Mouse (Mus musculus): ENCODE results near the gene Sdr42e1. TPM values are rescaled to one million over a fixed set of nuclear protein-coding genes. Genes with fewer than 3 reads are reported as not detected.

Sdr42e1 gene
- total RNA-seq, 1 experiment from 2014 or later: 1.0 TPM

GRCm38 (mm10) chr8:117670461-117670860 lies 3.0 kb downstream of the Sdr42e1 start:
- no peak for ATAC-seq (ENCODE audit: extremely low read depth, insufficient number of reproducible peaks, low FRiP score, poor library complexity, severe bottlenecking)

GRCm38 (mm10) chr8:117667349-117668124 lies 6.0 kb downstream of the Sdr42e1 start:
- no peak for ATAC-seq (ENCODE audit: extremely low read depth, insufficient number of reproducible peaks, low FRiP score, poor library complexity, severe bottlenecking)

GRCm38 (mm10) chr8:117660358-117661031 lies 13.0 kb downstream of the Sdr42e1 start:
- no peak for ATAC-seq (ENCODE audit: extremely low read depth, insufficient number of reproducible peaks, low FRiP score, poor library complexity, severe bottlenecking)

- ATAC-seq (ENCODE audit: extremely low read depth, insufficient number of reproducible peaks, low FRiP score, poor library complexity, severe bottlenecking): no peak
Measured at GRCm38 (mm10) chr8:117658990-117659389, 14.5 kb downstream of the Sdr42e1 start.

GRCm38 (mm10) chr8:117652318-117652717 lies 21.2 kb downstream of the Sdr42e1 start:
- ATAC-seq (ENCODE audit: extremely low read depth, insufficient number of reproducible peaks, low FRiP score, poor library complexity, severe bottlenecking): no peak

- no peak for ATAC-seq (ENCODE audit: extremely low read depth, insufficient number of reproducible peaks, low FRiP score, poor library complexity, severe bottlenecking)
Measured at GRCm38 (mm10) chr8:117646440-117646839, 27.0 kb downstream of the Sdr42e1 start.

- ATAC-seq (ENCODE audit: extremely low read depth, insufficient number of reproducible peaks, low FRiP score, poor library complexity, severe bottlenecking): no peak
Measured at GRCm38 (mm10) chr8:117646020-117646419, 27.5 kb downstream of the Sdr42e1 start.

- no peak for ATAC-seq (ENCODE audit: extremely low read depth, insufficient number of reproducible peaks, low FRiP score, poor library complexity, severe bottlenecking)
Measured at GRCm38 (mm10) chr8:117645486-117645885, 28.0 kb downstream of the Sdr42e1 start.

- ATAC-seq (ENCODE audit: extremely low read depth, insufficient number of reproducible peaks, low FRiP score, poor library complexity, severe bottlenecking): no peak
Measured at GRCm38 (mm10) chr8:117639631-117640030, 33.9 kb downstream of the Sdr42e1 start.

- no peak for ATAC-seq (ENCODE audit: extremely low read depth, insufficient number of reproducible peaks, low FRiP score, poor library complexity, severe bottlenecking)
Measured at GRCm38 (mm10) chr8:117637462-117637861, 36.0 kb downstream of the Sdr42e1 start.

GRCm38 (mm10) chr8:117634406-117634805 lies 39.1 kb downstream of the Sdr42e1 start:
- ATAC-seq (ENCODE audit: extremely low read depth, insufficient number of reproducible peaks, low FRiP score, poor library complexity, severe bottlenecking): no peak

GRCm38 (mm10) chr8:117632532-117632931 lies 41.0 kb downstream of the Sdr42e1 start:
- ATAC-seq (ENCODE audit: extremely low read depth, insufficient number of reproducible peaks, low FRiP score, poor library complexity, severe bottlenecking): no peak

GRCm38 (mm10) chr8:117627096-117627495 lies 46.4 kb downstream of the Sdr42e1 start:
- no peak for ATAC-seq (ENCODE audit: extremely low read depth, insufficient number of reproducible peaks, low FRiP score, poor library complexity, severe bottlenecking)

- ATAC-seq (ENCODE audit: extremely low read depth, insufficient number of reproducible peaks, low FRiP score, poor library complexity, severe bottlenecking): peak; percentile 44; the same call in 1 of the 2 replicates
Measured at GRCm38 (mm10) chr8:117626040-117626838, 47.2 kb downstream of the Sdr42e1 start.

- no peak for ATAC-seq (ENCODE audit: extremely low read depth, insufficient number of reproducible peaks, low FRiP score, poor library complexity, severe bottlenecking)
Measured at GRCm38 (mm10) chr8:117612861-117613260, 60.6 kb downstream of the Sdr42e1 start.

Other genes with a start within 250 kb of the Sdr42e1 start
- gene Plcg2, start 175.4 kb downstream of the Sdr42e1 start, total RNA-seq (2017): 220 and 238 TPM in 2 replicates
- gene Hsd17b2, start 28.2 kb upstream of the Sdr42e1 start, total RNA-seq (2017): 0.47 and 1.2 TPM in 2 replicates
- 12.0 and 13.7 TPM in 2 replicates for gene Mphosph6, start 128.3 kb upstream of the Sdr42e1 start, total RNA-seq (2017)